Mouse (Mus musculus) ES-Bruce4 (cell line): ENCODE measurements around the gene Ankrd34a.

Source experiments
- CTCF ChIP-seq: IDR thresholded peaks from one replicate; pipeline ENCODE4 v1.8.1; 2011; ENCODE audit warnings: low read depth, low read length
- POLR2A ChIP-seq: IDR thresholded peaks from one replicate; pipeline ENCODE4 v1.8.1; 2011; ENCODE audit warnings: low read length; ENCODE audit not compliant: insufficient read depth

DNA sequence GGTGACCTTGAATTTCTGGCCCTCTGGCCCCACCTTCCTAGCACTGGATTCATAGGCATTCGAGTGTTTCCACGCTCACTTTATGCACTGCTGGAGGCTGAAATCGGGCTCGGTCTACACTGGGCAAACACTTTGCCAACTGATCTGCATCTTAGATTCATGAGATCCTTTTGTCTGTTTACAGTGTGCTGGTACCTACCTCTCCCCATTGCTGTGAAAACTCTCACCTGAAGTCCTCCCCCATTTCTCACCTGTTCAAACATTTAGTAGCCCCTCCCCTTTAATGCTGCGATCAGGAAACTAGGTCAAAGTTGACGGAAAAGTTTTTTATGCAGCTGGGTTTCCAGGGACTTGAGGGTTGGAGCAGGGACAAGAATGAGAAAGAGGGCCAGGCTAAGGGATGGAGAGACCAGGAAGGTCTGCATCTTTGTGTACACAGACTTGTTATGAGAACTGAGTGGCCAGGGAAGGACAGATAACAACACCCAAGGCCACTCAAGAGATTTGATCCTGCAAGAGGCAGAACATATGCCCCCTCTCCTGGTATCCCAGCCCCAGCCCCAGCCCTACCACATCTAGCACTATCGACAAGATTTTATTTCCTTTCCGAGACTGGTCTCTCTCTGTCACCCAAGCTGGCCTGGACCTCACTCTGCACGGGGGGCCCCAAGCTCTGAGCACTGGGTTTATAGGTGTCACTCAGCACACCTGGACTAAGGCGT lies 32.4 kb upstream of the Ankrd34a start:
- TF ChIP-seq POLR2A, result no peak
- TF ChIP-seq CTCF, result no peak
